Mouse (Mus musculus) cerebellum, adult 2 months (tissue): ENCODE results near the gene Nicn1. TPM values are rescaled to one million over a fixed set of nuclear protein-coding genes. Genes with fewer than 3 reads are reported as not detected.

Experiments used
- DNase-seq, 2 experiments: peaks; one replicate each; pipeline ENCODE4 v3.0.0; 2021
- H3K27ac ChIP-seq: fragments of 200-500 bp; 2 replicates; pipeline ENCODE4 v1.5.1; 2012; ENCODE audit warnings: low read length, control low read depth, inconsistent platforms; ENCODE audit not compliant: insufficient read depth
- H3K27me3 ChIP-seq: fragments of 200-500 bp; 2 replicates; pipeline ENCODE4 v1.6.1; 2012; ENCODE audit warnings: inconsistent platforms, mild to moderate bottlenecking, low read length, moderate library complexity; ENCODE audit not compliant: control insufficient read depth, insufficient read depth
- H3K4me1 ChIP-seq: fragments of 200-500 bp; 2 replicates; pipeline ENCODE4 v1.6.1; 2011; ENCODE audit warnings: low read length; ENCODE audit not compliant: control insufficient read depth, insufficient read depth
- H3K4me3 ChIP-seq: fragments of 200-500 bp; replicated peaks from 2 replicates; pipeline ENCODE3; 2011; ENCODE audit warnings: mild to moderate bottlenecking, low read depth, low read length, control low read depth; ENCODE audit not compliant: insufficient read depth
- CTCF ChIP-seq: fragments of 200-500 bp; IDR thresholded peaks from 2 replicates; pipeline ENCODE4 v1.5.1; 2011; ENCODE audit warnings: low read depth, mild to moderate bottlenecking, control low read depth, low read length, moderate library complexity, borderline replicate concordance; ENCODE audit not compliant: insufficient read depth
- POLR2A ChIP-seq: fragments of 200-500 bp; IDR thresholded peaks from 2 replicates; pipeline ENCODE4 v1.6.1; 2011; ENCODE audit warnings: low read length, control low read depth, borderline replicate concordance; ENCODE audit not compliant: insufficient read depth
- WGBS: fragments of 180-500 bp; shearing (Covaris S2); methylation state at CpG from one replicate; pipeline ENCODE4 v1.1.7; 2018; 5-methylcytosine and 5-hydroxymethylcytosine counted together
- polyA plus RNA-seq: library from polyadenylated mRNA; depleted of rRNA; stranded (reverse); fragments of >200 nt; gene quantifications from 2 replicates; pipeline ENCODE4 v1.2.3, GENCODE M21; 2012

Nicn1 gene
- polyA plus RNA-seq, 1 experiment = 97.5 TPM

DNA sequence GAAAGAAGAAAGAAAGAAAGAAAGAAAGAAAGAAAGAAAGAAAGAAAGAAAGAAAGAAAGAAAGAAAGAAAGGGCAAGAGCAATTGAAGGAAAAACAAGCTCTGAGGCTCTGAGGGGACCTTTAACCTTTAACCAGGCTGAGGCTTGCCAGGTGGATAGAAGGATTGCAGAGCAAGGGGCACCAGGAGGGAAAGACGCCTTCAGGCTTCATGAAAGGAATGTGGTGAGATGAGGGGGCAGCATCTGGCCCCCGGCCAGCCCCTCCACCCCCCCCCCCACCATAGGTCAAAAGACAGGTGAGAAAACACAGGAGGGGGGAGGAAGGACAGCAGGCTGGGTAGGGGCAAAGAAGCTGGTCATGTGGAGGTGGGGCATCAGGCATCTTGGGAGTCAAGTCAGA, 18.3 kb upstream of the Nicn1 start:
- 46% methylated on average over 2 of the region's 2 CpGs for WGBS
- TF ChIP-seq CTCF (no peak), POLR2A (no peak)

DNA sequence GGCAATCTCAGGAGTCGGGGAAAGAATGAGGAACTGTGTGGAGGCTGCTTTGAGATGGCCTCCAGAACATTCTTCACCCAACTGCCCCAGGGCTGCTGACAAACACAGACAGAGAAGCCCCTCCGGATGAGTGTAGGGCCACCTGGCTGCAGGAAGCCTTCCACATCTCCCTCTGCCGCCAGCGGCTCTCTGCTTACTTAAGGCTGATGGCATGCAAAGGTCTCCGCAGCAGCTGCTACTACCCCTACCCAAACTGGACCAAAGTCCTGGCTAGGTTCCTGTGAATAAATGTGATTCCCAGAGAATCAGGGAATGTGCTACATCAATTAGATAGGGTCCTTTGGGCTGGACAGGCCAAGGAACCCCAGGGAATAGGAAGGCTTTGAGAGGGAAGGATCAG, 17.5 kb upstream of the Nicn1 start:
- DNase-seq = no peak
- Histone ChIP-seq H3K27ac (no peak overlapping the region), H3K4me3 (no peak overlapping the region), H3K4me1 (no peaks in the 10 kb centered on the region), H3K27me3 (no peaks in the 10 kb centered on the region)
- TF ChIP-seq CTCF (no peak), POLR2A (no peak)
- 71% methylated on average over 5 of the region's 5 CpGs for WGBS

More for the DNA sequence above, 18.3 kb upstream of the Nicn1 start:
- H3K4me1 ChIP-seq = no peaks in the 10 kb centered on the region
- H3K27me3 ChIP-seq = no peaks in the 10 kb centered on the region
- no peak for DNase-seq
- H3K27ac ChIP-seq = no peak overlapping the region
- H3K4me3 ChIP-seq = no peak overlapping the region

DNA sequence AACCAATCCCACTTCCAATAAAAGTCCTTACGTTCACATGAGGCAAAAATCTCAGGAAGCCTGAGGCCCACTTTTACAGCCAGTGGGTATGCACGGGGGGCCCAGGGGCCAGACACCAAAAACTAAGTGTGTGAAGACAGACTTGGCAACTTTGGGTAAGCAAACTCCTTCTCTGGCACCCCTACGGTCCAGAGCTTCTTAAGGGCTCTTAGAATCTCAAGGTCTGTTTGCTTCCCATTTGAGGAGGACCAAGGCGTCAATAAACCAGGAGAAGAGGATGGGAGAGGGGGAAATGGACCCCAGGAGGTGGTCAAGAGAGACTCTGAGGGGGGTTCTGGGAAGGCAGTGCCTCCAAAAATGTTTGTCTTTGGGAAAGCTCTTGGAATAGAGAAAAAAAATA, 16.7 kb upstream of the Nicn1 start:
- TF ChIP-seq CTCF = no peak
- TF ChIP-seq POLR2A = no peak
- H3K27ac ChIP-seq = no peak overlapping the region
- WGBS = 78% methylated on average over 4 of the region's 4 CpGs
- no peaks in the 10 kb centered on the region for H3K4me1 ChIP-seq
- no peaks in the 10 kb centered on the region for H3K27me3 ChIP-seq
- DNase-seq = no peak
- no peak overlapping the region for H3K4me3 ChIP-seq

DNA sequence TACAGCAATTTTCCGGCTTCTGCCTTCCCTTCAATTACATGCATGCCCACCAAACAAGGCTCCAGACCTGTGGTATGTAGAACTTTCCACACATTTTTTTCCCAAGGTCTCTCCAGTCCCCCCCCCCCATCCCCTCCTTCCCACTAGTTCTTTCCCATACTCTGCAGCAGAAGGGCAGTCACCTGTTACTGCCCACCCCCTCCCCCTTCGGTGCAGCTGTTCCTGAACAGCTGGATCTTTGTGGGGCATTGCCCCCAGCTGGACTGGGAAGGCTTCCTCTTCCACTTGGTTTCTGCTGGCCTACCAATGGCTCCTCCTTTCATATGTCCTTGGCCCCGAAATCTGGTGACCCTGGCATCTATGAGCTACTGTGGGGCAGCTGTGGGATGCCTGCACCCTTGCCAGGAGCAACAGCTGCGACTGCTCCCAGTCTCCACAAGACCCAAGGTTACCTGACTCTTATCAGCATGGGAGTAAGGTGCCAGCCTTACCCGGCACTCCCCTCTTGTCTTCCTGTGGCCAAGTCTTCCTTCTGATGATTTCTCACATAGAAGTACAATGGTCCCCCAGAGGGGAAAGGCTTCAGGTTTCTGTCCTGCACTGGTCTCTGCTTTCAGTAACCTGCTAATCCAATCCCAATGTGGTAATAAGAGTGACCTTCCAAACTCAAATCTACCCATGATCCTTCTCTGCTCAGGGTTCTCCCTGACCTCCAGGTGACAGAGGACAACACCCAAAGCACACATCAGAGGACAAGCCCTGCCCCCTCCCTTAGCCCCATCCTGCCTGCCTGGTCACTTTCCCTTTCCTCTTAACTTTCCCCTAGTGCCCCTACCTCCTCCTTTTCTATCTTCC, 15.5 kb upstream of the Nicn1 start:
- WGBS = 52% methylated on average over 5 of the region's 5 CpGs
- no peak for DNase-seq
- Histone ChIP-seq H3K27ac (no peak overlapping the region), H3K4me1 (no peaks in the 10 kb centered on the region), H3K27me3 (no peaks in the 10 kb centered on the region), H3K4me3 (no peak overlapping the region)
- no peak for TF ChIP-seq POLR2A
- no peak for TF ChIP-seq CTCF

DNA sequence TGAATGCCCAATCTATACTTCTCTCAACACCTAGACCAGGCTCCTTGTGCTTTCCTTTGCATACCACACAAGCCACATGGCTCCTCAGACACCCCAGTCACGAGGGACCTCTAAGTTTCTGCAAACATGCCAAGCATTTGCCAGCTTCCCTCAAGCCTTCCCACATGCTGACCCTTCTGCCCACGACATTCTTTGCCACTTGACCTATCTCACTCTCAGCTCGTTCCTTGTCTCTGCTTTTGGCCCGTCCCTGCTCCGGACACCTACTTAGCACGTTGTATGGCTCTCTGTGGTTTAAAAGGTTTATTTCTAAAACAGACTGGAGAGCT, 14.9 kb upstream of the Nicn1 start:
- TF ChIP-seq POLR2A = no peak
- TF ChIP-seq CTCF = no peak
- H3K27me3 ChIP-seq = no peaks in the 10 kb centered on the region
- DNase-seq = no peak
- H3K27ac ChIP-seq = no peak overlapping the region
- WGBS = 58% methylated on average over 6 of the region's 6 CpGs
- no peak overlapping the region for H3K4me3 ChIP-seq
- H3K4me1 ChIP-seq = no peaks in the 10 kb centered on the region

DNA sequence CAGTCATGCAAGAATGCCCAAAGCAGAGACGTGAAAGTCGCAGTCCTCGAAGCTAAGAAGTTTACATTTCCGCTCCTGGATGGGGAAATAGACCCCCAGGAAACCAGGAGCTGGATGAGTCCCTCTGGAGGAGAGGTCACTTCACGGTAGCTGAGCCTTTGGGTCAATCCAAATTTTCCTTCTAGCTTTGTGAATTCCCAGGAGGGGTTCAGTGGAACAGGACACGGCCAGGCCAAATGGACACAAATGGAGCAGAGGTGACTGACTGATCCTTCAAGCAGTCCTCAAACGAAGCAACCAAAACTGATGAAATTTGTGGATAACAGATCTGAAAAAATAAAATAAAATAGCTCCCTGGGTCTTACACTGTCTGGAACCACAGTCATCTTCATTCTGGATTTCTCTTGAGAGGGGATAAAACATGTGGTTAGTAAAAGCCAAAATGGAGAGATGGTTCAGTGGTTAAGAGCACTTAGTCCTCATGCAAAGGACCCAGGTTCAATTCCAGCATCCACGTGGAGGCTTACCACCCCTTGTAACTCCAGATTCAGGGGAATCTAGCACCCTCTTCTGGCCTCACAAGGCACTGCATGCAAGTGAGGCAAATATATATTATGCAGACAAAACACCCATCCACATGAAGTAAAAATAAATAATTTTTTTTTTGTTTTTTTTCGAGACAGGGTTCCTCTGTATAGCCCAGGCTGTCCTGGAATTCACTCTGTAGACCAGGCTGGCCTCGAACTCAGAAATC, 11.4 kb upstream of the Nicn1 start:
- Histone ChIP-seq H3K27ac (no peak overlapping the region), H3K4me3 (no peak overlapping the region), H3K27me3 (no peaks in the 10 kb centered on the region), H3K4me1 (peaks cover 4% of the 10 kb centered on the region; the same call in 1 of the 2 replicates)
- WGBS = 69% methylated on average over 10 of the region's 10 CpGs
- no peak for DNase-seq
- TF ChIP-seq POLR2A (no peak), CTCF (peak; percentile 42; the same call in 1 of the 2 replicates)

DNA sequence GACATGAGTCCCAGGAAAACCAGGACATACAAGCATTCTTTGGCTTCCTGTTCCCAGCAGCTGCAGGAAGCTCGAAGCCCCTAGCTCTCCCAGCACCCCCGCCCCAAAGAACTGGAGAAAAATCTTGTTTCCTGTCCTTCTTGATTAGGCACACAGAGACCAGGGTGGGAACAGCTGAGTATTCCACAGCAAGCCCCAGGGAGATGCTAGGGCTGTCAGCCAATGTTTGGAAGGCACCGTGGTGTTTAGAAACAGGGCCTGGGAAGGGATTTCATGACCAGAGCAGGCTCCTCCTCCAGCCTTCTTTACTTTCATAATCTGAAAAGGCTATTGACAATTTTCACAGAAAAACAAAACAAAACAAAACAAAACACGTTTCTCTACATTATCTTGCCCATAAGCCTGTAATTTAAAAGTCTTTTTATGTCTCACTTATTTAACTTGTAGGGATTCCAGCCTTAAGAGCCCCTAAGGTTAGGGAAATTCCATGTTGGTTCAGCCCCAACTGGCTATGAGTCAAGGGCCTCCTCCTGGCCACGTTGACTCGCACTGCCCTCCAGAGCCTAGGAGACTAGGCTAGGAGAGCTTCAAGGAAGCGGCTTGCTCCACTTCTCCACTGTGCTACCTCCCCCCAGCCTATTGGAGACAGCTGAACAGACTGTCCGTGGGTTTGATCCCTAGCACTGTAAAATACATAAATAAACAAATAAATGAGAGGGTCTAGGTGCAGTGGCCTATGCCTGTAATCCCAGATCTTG, 10.0 kb upstream of the Nicn1 start:
- H3K27ac ChIP-seq = no peak overlapping the region

More for the DNA sequence above, 10.0 kb upstream of the Nicn1 start:
- Histone ChIP-seq H3K4me3 (no peak overlapping the region), H3K4me1 (peaks cover 4% of the 10 kb centered on the region; the same call in 1 of the 2 replicates), H3K27me3 (no peaks in the 10 kb centered on the region)
- DNase-seq = peak in 1 of 2 experiments; percentile 30
- WGBS = 16% methylated on average over 8 of the region's 8 CpGs
- TF ChIP-seq POLR2A (no peak), CTCF (no peak)
